Mouse (Mus musculus): ENCODE results near the gene Olfr263.

DNA sequence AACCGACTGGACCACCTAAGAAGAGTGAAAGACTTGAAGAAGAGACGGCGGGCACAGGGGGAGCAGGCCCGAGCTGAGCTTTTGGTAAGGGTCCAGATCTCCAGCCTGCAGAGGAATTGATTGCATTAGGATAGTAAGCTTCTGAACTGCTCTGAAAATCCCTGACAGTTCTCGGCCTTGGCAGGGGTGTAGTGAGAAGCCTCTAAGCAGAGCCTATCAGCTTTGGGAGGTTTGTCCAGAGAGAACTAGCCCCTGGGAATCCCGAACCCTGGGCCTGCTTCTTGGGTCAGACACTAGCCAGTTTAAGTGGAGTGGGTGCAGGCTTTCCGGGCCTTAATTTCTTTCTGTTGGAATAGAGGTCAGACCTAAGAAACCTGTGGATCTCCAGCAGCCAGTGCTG, 52.6 kb downstream of the Olfr263 start:
- TF ChIP-seq CTCF (IDR thresholded peaks at IDR 0.05; ENCODE audit: borderline replicate concordance, insufficient read depth, low read depth, low read length) (no peak), POLR2A (IDR thresholded peaks at IDR 0.05; ENCODE audit: borderline replicate concordance, insufficient read depth, low read length) (no peak)
